Mouse (Mus musculus) thymus, postnatal 0 days (tissue): ENCODE data around the gene Fstl3. TPM values are rescaled to one million over a fixed set of nuclear protein-coding genes. Genes with fewer than 3 reads are reported as not detected.

Experiments
- DNase-seq: peaks from one replicate; pipeline ENCODE4 v3.0.0-alpha.2; 2015; ENCODE audit warnings: low spot score
- polyA plus RNA-seq: library from polyadenylated mRNA; unstranded; fragments of >200 nt; fragmentation: Nextera tagmentation; extraction: Ambion mirVana; gene quantifications from 2 replicates; pipeline ENCODE4 v1.2.1, GENCODE M21; 2015

Fstl3 gene
- polyA plus RNA-seq, 1 experiment from 2014 or later = 6.0 TPM

DNA sequence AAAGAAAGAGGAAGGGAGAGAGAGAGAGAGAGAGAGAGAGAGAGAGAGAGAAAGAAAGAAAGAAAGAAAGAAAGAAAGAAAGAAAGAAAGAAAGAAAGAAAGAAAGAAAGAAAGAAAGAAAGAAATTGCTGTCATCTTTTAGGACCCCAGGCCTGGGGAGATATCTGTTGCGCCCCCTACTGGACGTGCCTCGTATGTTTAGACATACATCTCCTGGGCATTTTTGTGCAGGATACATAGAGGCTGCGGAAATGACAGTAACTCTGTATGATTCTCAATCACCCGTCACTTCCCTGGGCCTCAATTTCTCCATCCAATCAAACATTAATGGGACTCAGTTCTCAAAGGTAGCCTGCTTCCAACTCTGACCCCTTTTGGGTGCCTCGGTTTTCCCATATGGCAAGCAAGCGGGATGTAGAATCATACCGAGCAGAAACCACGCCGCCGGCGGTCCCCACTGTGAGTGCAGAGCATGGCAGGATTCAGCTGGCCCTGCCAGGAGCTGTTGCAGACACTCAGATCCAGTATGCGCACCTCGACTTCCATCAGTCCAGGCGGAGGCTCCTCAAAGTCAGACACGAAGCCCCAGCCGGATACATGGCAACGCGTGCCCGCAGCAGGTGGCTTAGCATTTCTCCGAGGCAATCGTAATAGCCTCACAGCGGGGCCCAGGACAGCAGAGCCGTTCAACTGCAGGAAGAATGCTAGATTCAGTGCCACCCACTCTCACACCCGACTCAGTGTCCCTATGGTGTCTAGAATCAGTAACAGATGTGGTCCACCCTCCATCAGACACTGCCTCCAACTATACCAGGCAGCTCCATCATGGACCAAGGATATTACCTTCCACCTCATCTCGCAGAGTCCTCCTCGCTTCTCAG is 7.1 kb downstream of the Fstl3 start:
- DNase-seq = peak; percentile 76

DNA sequence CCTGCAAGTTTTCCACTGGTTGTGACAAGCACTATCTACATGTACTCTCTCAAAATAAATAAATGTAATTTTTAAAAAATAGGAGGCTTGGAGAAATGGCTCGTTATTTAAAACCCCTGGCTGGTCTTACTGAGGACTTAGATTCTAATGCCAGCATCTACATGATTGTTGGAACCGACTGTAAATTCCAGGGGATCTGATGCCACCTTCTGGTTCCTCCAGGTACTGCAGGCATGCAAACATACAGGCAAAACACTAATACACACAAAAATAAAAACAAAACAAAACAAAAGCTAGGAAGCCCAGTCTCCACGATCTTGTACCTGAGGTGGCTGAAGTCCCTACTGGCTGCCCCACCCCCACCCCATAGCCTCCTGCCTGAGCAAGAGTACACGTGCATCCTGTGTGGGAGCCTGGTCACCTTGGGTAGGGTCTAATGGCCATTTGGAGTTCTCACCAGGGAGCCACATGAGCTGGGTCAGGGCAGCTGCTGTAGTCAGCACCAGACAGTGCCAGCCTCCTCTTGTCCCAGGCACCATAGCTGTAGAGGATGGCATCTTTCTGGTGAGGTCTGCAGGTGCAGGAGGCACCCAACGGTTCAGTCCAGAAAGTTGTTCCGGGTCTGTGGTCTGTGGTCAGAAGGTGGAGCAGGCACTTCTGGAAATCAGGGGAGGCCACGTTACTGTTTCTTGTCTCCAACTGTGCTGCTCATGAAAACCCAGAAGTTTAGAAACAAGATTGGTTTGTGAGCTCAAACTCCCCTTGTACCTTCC is 11.5 kb downstream of the Fstl3 start:
- DNase-seq = peak; percentile 79

DNA sequence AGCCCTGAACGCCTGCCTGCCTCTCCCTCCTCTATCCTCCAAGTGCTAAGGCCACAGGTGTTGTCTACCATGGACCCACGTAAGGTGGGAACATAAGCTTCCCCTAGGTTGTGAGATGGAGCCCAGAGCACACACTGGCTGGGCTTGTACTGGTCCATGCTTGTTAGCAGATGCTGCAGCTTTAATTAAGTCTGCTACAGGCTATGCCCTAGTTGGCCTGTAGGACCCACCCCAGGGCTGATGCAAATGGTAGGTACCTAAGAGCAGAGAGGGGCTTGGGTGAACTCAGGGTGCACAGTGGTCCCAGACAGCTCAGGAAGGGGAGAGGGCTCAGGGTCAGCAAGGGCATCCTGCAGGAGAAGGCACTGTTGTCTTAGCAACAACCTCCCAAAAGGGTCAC is 12.5 kb downstream of the Fstl3 start:
- peak; percentile 10 for DNase-seq

DNA sequence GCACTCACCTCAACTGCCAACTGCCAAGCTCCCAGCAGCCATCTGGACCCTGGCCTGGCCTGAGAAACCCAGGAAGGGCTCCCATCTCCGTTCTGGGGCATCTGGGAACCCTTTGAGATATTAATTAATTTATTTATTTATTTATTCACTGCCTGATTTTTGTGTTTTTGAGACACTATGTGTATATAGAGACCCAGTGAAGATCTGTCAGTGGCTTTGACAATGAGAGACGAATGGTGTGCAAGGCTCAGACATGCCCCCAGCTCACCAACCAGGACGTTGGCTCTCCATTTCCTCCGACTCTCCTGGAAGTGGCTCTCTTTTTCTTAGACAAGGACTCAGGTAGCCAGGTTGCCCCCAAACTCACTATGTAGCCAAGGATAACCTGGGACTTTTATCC is 13.8 kb downstream of the Fstl3 start, which contains the start of gene Prss57:
TSS of gene Prss57 (minus strand) at position 101 of the 400 bp plus-strand sequence.
- DNase-seq = no peak

DNA sequence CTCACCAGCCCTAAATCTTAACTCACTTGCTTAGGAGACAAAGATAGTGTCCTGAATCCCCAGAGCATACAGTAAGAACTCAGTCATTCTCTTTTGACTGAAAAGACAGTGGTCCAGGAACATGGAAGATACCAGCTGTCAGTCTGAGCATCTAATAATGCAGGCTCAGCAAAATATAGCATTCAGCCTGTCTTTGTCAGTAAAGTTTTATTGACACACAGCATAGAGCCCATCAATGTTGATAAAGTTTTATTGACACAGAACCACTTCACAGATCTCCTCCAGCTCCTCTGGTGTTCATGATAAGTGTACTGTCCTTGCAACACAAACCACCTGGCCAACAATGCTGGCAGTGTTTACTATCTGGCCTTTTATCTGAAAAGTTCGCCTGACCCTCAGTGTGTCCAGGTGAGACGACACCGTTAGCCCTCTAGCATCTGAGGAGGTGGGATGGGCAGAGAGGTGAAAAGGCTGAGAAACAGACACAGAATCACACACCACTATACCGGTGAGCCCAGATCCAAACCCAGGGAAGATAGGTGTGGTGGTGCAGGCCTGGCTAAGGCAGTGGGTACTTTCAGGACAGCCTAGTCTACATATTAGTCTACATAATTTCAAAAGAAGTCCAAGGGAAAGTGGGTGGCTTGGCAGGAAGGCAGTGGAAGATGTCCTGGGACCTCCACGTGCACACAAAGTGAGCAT is 15.4 kb downstream of the Fstl3 start:
- DNase-seq = no peak

DNA sequence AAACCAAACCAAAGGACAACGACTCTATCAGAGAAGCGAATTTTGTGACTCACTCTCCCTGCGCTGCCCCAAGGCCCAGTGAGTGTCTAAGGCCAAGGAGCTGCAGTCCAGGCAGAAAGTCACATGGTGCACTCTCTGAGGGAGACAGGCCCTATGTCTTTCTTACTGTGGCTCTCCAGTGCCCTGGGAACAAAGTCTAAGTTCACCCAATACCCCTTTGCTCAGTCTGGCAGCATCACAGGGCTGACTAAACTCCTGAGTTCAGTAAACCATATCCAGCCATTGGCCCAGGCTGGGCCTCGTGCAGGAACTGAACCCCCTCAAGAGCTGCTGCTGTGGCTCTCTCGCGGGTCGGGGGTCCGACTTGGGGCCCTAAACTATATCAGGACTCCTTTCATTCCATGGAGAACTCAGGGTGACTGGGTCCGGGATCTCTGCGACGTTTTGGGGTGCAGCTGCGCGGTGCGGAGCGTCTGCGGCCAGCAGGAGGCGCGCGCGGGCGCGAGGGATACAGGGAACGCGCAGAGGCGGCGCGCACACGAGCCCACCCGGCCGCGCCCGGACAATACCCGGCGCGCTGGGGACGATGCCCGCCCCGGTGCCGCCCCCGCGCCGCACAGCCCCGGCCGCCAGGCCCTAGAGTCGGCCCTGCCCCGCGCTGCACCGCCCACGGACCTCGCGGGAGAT is 16.1 kb downstream of the Fstl3 start, which contains the start of gene Palm:
TSS of gene Palm (plus strand) at position 522 of the 687 bp plus-strand sequence.
- peak; percentile 83 for DNase-seq

DNA sequence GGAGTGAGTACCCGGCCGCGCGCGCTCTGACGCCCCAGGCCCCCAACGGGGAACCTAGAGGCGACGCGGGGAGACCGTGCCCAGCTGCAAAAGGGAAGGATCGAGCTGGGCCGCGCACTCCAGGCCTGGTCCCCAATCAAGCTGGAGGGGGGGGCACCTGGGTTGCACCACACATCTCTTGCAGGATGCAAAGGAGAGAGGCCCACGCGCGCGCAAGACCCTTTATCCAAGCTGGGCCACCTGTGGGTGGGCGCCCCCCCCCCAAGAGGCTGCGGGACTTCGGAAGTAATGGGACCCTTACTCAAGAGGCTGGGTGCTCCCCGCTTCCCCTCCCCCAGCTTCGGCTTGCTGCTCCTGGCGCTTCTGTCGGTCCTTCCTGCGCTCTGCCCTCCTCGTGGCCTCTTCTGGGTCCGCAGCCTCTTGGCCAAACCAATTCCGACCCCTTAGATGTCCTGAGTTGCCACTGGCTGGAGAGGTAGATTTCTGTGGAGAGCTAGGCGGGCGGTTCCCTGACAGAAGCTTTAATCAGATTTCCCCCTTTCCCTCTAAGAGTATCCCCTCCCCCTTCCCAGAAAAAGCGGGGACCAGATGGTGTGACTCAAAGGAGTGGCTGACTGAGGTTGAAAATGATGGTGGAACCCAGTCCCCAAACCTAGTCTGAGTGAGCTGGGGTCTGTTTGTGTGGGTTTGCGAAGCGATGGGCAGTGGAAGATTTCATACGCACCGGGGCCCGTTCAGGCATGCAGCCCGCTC is 16.8 kb downstream of the Fstl3 start:
- no peak for DNase-seq

DNA sequence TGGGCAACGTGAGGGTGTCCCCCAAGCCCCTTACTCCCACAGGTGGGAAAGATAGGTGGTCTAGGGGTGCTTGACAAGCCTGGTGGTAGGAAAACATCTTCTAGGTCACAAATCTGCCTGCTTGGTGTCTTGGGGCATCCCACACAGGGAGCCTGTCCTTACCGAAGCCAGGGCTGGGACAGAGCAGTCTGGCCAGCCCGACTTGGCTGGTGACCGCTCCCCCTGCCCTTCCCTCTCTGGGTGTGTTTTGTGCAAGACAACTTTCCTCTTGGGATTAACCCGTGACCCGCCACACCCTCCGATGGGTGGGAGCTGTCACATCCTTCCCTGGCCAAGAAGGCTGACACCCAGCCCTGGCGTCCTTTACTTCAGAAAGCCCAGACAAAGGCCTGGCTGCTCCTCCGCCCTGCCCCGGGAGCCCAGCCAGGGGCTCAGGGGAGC is 17.4 kb downstream of the Fstl3 start:
- no peak for DNase-seq

DNA sequence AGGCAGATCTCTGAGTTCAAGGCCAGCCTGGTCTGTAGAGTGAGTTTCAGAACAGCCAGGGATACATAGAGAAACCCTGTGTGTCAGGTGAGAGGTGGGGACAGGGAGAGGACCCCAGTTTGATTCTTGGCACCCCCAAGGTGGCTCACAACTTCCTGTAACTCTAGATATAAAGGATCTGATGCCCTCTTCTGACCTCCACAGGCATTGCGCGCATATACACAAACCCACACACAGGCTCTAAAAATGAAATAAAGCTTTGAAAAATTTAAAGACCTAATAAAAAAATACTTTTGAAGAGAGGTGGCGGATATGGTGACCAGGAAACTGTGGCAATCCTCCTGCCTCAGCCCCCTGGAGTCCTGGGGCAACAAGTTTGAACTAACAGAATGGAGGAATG is 18.8 kb downstream of the Fstl3 start:
- no peak for DNase-seq

DNA sequence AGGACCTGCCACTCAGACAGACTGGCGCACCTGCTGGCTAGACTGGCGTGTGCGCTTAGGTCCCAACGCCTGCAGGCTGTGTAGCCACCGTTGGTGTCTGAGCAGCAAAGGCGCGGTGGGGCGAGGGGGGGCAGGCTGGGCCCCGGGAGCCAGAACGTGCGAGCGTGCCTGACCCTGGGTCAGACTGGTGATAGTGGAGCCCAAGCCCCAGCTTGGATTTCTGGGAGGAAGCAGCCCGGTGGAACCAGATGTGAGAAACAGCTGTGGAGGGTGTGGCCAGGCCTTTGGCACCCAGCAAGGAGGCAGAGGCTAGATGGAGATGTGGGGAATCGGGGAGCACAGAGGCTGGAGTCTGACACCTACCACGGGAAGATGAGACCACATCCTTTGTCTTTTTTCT is 20.3 kb downstream of the Fstl3 start:
- DNase-seq = peak; percentile 52

DNA sequence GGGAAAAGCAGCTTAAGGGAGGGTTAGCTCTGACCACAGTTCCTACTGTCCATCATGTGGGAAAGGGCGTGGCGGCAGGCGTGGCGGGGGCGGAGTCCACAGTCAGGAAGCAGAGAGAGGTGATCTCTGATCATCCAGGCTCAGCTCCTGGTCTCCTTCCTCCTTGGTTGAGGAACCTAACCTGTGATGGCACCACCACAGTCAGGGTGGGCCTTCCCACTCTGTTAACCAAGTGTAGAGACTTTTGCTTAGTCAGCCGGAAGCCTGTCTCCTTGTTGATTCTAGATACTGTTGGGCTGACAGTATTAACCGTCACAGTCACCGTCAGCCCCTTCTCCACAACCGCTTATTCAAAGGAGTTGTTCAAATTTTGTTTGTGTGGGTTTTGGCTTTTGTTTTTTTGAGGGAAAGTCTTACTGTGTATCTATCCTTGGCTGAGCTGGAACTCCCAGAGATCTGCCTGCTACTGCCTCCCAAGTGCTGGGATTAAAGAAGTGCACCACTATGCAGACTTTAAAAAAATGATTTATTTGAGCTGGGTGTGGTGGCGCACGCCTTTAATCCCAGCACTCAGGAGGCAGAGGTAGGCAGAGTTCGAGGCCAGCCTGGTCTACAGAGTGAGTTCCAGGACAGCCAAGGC is 21.3 kb downstream of the Fstl3 start:
- peak; percentile 54 for DNase-seq

DNA sequence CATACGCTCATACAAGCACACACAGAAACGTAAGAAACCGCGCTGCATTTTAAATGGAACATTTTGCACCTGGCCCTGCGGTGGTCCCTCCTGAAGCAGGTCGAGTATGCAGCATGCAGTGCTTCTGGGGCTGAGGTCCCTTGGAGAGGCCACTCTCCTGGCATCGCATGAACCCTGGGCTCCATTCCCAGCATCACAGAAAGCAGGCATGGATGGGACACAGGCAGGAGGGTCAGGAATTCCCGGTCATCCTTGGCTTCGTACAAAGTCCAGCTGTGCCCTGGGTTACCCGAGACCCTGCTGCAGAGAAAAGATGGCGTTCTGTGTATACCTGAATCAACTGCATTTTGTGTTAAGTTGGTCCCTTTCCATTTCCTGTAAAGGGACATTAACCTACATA is 23.4 kb downstream of the Fstl3 start:
- DNase-seq = no peak

DNA sequence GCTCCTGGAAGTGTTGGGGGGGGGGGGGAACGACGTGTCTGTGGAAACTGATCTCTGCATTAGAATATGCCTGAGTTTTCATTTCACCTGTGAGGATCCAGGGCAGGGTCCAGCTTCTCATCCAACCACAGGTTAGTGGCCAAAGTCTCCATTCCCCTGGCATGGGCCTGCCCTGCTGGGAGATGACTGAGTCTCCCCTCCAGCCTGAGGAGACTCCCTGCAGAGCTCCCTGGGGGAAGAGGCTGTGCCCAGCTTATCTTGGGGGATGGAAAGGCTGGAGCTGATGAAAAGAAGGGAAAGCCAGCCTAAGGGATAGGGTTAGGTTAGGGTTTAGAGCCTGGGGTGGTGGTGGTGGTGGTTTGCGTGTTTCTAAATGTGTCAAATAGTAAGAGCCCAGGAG is 24.8 kb downstream of the Fstl3 start:
- no peak for DNase-seq

DNA sequence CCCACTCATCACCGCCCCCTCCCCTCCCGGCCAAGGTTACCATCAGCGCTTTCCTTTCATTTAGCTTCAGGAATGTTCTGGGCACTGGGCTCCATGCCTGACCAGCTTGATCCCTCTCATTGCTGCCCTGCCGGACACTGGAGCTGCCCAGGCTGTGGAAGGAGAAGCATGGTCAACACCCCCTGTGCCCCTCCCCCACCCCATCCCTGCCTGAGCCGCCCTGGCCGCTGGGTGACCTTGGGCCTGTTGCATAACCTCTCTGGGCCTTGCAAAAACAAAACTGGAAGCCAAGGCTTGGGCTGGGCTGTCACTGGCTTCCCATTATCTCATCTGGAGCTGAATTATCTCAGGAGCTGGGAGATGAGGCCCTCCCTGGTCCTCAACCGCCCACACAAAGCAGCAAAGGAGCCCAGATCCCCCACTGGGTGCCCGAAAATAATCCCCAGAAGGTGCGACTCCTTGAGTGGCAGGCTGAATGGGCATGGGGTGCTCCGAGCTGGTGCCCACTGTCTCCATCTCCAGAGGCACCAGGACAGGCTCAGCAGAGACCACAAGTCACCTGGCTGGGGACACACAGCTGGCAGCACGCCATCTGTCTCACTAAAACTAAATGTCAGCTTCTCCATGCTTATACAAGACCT is 25.4 kb downstream of the Fstl3 start:
- DNase-seq = no peak

DNA sequence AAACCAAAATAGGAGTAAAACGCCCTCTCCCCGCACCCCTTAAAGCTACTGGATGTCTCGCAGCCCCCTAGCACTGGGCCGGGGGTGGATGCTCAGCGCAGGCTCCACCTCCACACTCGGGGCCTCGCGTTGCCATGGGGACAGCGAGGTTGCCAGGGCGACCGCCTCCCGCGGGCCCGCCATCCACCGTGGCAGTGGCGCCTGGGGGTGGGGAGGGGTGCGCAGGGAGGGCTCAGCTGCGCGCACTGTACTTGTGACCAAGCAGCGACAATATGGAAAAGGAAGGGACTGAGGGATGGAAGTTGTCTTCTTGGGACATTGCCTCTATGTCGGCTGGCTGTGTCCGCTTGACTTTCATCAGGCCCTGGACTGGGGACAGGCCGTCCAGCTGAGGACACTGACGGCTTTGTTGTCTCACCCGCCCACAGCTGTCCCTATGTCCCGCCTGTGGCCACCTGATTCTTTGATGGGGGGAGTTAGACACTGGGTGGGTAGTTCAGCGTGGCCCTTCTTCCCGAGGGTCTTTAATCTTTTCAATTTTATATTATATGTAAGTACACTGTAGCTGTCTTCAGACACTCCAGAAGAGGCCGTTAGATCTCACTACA is 26.7 kb downstream of the Fstl3 start:
- no peak for DNase-seq

DNA sequence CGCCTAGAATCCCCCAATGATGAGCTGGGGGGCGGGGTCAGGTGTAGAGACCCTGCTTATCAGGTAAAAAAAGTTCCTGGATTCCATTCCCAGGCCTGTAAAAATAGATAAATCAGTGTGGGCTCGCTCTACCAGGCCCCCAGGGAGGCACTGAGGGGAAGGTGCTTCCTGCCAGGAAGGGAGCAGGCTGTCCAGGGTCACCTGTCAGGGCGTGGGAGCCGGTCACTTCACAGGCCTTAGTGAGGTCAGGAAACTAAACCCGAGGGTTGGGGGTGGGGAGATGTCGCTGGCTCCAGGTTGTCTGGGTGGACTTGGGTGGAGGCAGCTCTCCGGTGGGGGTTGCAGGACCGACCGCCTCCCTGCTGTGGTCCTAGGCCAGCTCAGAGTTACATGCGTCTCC is 28.6 kb downstream of the Fstl3 start:
- no peak for DNase-seq

DNA sequence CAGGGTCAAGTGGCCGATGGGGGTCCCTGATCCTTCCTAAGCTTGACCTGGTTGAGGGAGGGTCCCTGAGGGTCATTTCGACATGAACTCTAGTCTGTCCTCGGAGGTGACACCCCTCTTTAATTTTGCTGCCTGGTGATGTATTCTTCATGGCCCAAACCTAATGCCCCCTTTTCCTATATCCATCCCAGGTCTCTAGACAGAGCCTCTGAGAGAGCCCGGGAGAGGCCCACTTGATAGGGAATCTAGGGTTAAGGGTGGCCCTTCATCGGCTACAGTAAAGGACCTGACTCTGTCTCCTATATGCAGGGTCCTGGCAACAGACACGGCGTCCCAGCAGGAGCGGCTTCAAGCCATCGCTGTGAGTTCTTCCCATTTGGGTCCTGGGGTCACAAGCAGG is 29.3 kb downstream of the Fstl3 start:
- DNase-seq = no peak

DNA sequence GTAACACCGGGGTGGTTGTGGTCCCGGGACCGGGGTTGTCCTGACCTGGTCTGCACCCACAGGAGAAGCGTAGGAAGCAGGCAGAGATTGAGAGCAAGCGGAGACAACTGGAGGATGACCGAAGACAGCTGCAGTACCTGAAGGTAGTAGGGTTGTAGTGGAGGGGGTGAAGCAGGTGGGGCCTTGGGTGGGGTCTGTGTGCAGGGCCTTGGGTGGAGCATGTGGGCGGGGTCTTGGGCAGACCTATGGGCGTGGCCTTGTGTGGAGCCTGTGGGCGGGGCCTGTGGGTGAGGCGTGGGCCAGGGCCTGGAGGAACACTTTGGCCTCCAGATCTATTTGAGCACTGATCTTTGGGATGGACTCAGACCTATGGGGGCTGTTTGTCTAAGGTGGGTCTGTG is 29.9 kb downstream of the Fstl3 start:
- DNase-seq = no peak

DNA sequence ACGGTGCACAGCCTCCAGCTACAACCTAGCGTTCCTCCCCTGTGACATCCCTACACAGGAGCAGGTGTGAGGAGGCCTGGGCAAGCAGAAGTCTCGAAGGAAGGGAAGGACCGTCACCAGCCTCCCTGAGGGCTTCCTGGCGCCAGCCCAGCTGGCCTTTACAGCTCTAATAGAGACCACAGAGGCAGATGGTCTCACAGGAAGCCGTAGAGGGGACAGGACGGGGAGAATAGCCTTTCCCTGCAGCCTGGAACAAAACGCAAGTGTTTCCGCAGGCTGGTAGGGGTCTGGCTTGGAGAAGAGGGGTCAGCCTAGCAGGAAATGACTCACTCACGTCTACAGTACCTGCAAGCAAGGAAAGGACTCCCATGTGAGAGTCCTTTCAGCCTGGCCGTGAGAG is 30.8 kb downstream of the Fstl3 start:
- no peak for DNase-seq
